8 mouse cellular contexts compared by ENCODE assay signal in the genomic region with DNA sequence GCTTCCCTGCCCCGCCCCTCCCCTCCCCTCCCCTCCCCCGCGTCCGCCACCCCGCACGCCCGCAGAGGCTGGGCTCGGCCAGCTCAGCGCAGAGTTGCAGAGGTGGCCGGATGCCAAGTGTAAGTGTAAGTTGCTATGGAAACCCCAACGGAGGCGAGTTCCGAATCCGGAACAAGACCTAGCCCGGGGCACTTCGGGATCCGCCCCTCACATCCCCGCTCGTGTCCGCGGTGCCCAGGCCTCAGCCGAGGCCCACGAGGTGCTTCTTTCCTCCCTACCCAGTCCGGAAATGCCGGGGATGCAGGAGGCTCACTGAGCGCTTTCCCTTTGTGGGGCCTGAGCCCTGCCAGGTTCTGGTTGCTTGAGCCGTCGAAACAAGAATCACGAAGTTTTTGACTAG. TPM values are rescaled to one million over a fixed set of nuclear protein-coding genes. Genes with fewer than 3 reads are reported as not detected.
A peak's percentile ranks its signal among the peaks of the same experiment; 100 is the strongest.
DNase-seq lines count a peak whose midpoint lies in the region; ATAC-seq and TF ChIP-seq lines count a peak whose summit lies in the region.

No protein-coding gene starts in this region.

- H3K9ac ChIP-seq in forebrain, embryonic 14.5 days (ENCODE audit: low read length) = peak overlapping the region; percentile 46

- peak; percentile 56 for DNase-seq in gastrocnemius, adult 2 months
- no peak for DNase-seq in gastrocnemius, adult 18-20 months (ENCODE audit: low spot score)
- DNase-seq in adrenal gland, postnatal 36 days = peak; percentile 69 to 72
- DNase-seq in forebrain, embryonic 14.5 days (ENCODE audit: low spot score) = peak; percentile 55
- peak; percentile 53 to 66 for DNase-seq in left cerebral cortex, adult 2 months (ENCODE audit: extremely low spot score in 1 of 2, low spot score in 2 of 2)

- H3K4me1 ChIP-seq in forebrain, embryonic 14.5 days (ENCODE audit: control insufficient read depth, insufficient read depth, low read length) = peaks cover 9% of the 10 kb centered on the region
- H3K4me1 ChIP-seq in small intestine, adult 2 months (ENCODE audit: control insufficient read depth, insufficient read depth, insufficient read length, low read length) = no peaks in the 10 kb centered on the region; the same call in 1 of the 2 replicates

- peaks cover 32% of the 10 kb centered on the region for H3K27me3 ChIP-seq in forebrain, embryonic 14.5 days (replicated peaks; ENCODE audit: control insufficient read depth, insufficient read depth, low read length)
- peaks cover 26% of the 10 kb centered on the region for H3K27me3 ChIP-seq in small intestine, adult 2 months (ENCODE audit: control insufficient read depth, insufficient read depth, low read length)

- 1% methylated on average over 25 of the region's 29 CpGs for WGBS in forebrain, embryonic 14.5 days
- 13% methylated on average over 20 of the region's 29 CpGs for WGBS in macrophage (ENCODE audit: missing documents)
- WGBS in small intestine, adult 2 months = 60% methylated on average over 29 of the region's 29 CpGs

- no peak for TF ChIP-seq POLR2A in small intestine, adult 2 months (IDR thresholded peaks at IDR 0.05; ENCODE audit: low read depth, low read length)

- no peaks in the 10 kb centered on the region for H3K9me3 ChIP-seq in forebrain, embryonic 14.5 days (replicated peaks; ENCODE audit: control insufficient read depth, low read length)

- 0 out of 2 replicates have a peak overlapping the region, but pooled peaks have one; percentile 12 for H3K27ac ChIP-seq in gastrocnemius, adult 2 months
- H3K27ac ChIP-seq in forebrain, embryonic 14.5 days (ENCODE audit: low read depth, low read length) = no peak overlapping the region
- no peak overlapping the region for H3K27ac ChIP-seq in left cerebral cortex, adult 2 months
- H3K27ac ChIP-seq in macrophage = no peak overlapping the region
- no peak overlapping the region for H3K27ac ChIP-seq in small intestine, adult 2 months (ENCODE audit: insufficient read depth, low read depth, low read length)

- peaks cover 17% of the 10 kb centered on the region for H3K36me3 ChIP-seq in forebrain, embryonic 14.5 days (ENCODE audit: control insufficient read depth, insufficient read depth, low read length)
- peaks cover 13% of the 10 kb centered on the region for H3K36me3 ChIP-seq in macrophage (ENCODE audit: inconsistent target)
- H3K36me3 ChIP-seq in small intestine, adult 2 months (ENCODE audit: control insufficient read depth, insufficient read depth, low read length) = peaks cover 4% of the 10 kb centered on the region; the same call in 1 of the 2 replicates

- intact Hi-C loops in gastrocnemius, adult 2 months (cut with DNase I) = loop anchor here (5.0 kb wide), 1 partner anchor 316 kb away; the partner anchor contains the start of genes 4930426L09Rik and Pip4k2a
- intact Hi-C loops in left cerebral cortex, adult 2 months (cut with DNase I) = no loop called here

- TF ChIP-seq CTCF in gastrocnemius, adult 2 months (IDR thresholded peaks at IDR 0.05) = no peak
- no peak for TF ChIP-seq CTCF in left cerebral cortex, adult 2 months (IDR thresholded peaks at IDR 0.05)
- no peak for TF ChIP-seq CTCF in small intestine, adult 2 months (IDR thresholded peaks at IDR 0.05; ENCODE audit: extremely low read depth, insufficient read length, insufficient replicate concordance, low read depth, low read length)

- no peak for ATAC-seq in forebrain, embryonic 14.5 days
- peak; percentile 58 to 73 for ATAC-seq in hematopoietic stem cell, adult 5-6 weeks (replicated peaks in 1 of 2; ENCODE audit: insufficient read depth in 1 of 2, low FRiP score in 2 of 2, low TSS enrichment in 1 of 2, low read depth in 1 of 2, poor library complexity in 2 of 2, severe bottlenecking in 2 of 2)

- peak overlapping the region; percentile 64 for H3K4me3 ChIP-seq in gastrocnemius, adult 2 months
- H3K4me3 ChIP-seq in forebrain, embryonic 14.5 days (ENCODE audit: low read depth, low read length) = peak overlapping the region; percentile 31
- peak overlapping the region; percentile 37 for H3K4me3 ChIP-seq in left cerebral cortex, adult 2 months
- H3K4me3 ChIP-seq in macrophage (ENCODE audit: inconsistent target) = peak overlapping the region; percentile 8; the same call in 1 of the 2 replicates
- peak overlapping the region; percentile 30 for H3K4me3 ChIP-seq in small intestine, adult 2 months (ENCODE audit: low read depth, low read length)

- peaks cover 6% of the 10 kb centered on the region; the same call in 1 of the 2 replicates for H3K79me2 ChIP-seq in macrophage (ENCODE audit: inconsistent target)

- H3K4me2 ChIP-seq in forebrain, embryonic 14.5 days (ENCODE audit: low read length) = peak overlapping the region; percentile 57

RNA-seq across cellular contexts. Expression of gene Bmi1, which starts 4.1 kb away (rescaled TPM):
- 10 to 100 TPM; 48.2 to 53.5 TPM for total RNA-seq in gastrocnemius, adult 2 months (2021)
- total RNA-seq in gastrocnemius, adult 18-20 months (2021) = 10 to 100 TPM; 67.2 to 67.6 TPM
- total RNA-seq in adrenal gland, postnatal 36 days (2021) = 10 to 100 TPM; 51.9 to 73.7 TPM
- 45.8 and 48.9 TPM in 2 replicates for polyA plus RNA-seq in forebrain, embryonic 14.5 days (2014; fragmentation: Nextera tagmentation; extraction: Ambion mirVana)
- total RNA-seq in hematopoietic stem cell, adult 5-6 weeks (2017) = 53.8 and 66.8 TPM in 2 replicates
- total RNA-seq in left cerebral cortex, adult 2 months (2021) = 10 to 100 TPM; 39.5 to 40.1 TPM
- 10 to 100 TPM in 22 of 26 experiments, 1 to 10 TPM in 4; 7.8 to 41.5 (median 19.7) TPM for total RNA-seq in macrophage (2018; cell fraction: chromatin; rRNA removed)
- total RNA-seq in macrophage (2018; cell fraction: cytosol; rRNA removed) = 10 to 100 TPM; 23.3 to 46.9 (median 31.6) TPM
- 10 to 100 TPM in 23 of 26 experiments, 1 to 10 TPM in 3; 7.3 to 58.9 (median 25.7) TPM for total RNA-seq in macrophage (2018; cell fraction: nucleus; rRNA removed)
- polyA plus RNA-seq in macrophage (2018) = 25.3 to 32.7 TPM (median 27.5 TPM) in 3 replicates
- polyA plus RNA-seq in small intestine, adult 2 months (2012; rRNA removed) = 2.1 and 3.1 TPM in 2 replicates

RNA-seq across cellular contexts. Expression of gene Commd3, which starts 8.8 kb away (rescaled TPM):
- total RNA-seq in gastrocnemius, adult 2 months (2021) = 100 to 1,000 TPM in 1 of 2 experiments, 10 to 100 TPM in 1; 83.3 to 100 TPM
- total RNA-seq in gastrocnemius, adult 18-20 months (2021) = 10 to 100 TPM; 89.8 to 95.3 TPM
- 100 to 1,000 TPM in 1 of 2 experiments, 10 to 100 TPM in 1; 83.7 to 113 TPM for total RNA-seq in adrenal gland, postnatal 36 days (2021)
- 291 TPM in 2 replicates for polyA plus RNA-seq in forebrain, embryonic 14.5 days (2014; fragmentation: Nextera tagmentation; extraction: Ambion mirVana)
- total RNA-seq in hematopoietic stem cell, adult 5-6 weeks (2017) = 188 and 197 TPM in 2 replicates
- 10 to 100 TPM; 80.5 to 89.2 TPM for total RNA-seq in left cerebral cortex, adult 2 months (2021)
- 100 to 1,000 TPM in 14 of 26 experiments, 10 to 100 TPM in 12; 20.5 to 261 (median 102) TPM for total RNA-seq in macrophage (2018; cell fraction: chromatin; rRNA removed)
- total RNA-seq in macrophage (2018; cell fraction: cytosol; rRNA removed) = 100 to 1,000 TPM in 25 of 26 experiments, 10 to 100 TPM in 1; 95.7 to 156 (median 126) TPM
- 100 to 1,000 TPM in 8 of 26 experiments, 10 to 100 TPM in 18; 26.6 to 208 (median 75.0) TPM for total RNA-seq in macrophage (2018; cell fraction: nucleus; rRNA removed)
- 139 to 148 TPM (median 141 TPM) in 3 replicates for polyA plus RNA-seq in macrophage (2018)
- 12.8 and 19.7 TPM in 2 replicates for polyA plus RNA-seq in small intestine, adult 2 months (2012; rRNA removed)

RNA-seq across cellular contexts. Expression of gene Spag6, which starts 12.9 kb away (rescaled TPM):
- total RNA-seq in gastrocnemius, adult 2 months (2021) = 1 to 10 TPM; 1.2 to 1.5 TPM
- total RNA-seq in gastrocnemius, adult 18-20 months (2021) = 1 to 10 TPM; 1.0 to 1.4 TPM
- total RNA-seq in adrenal gland, postnatal 36 days (2021) = under 1 TPM in 1 of 2 experiments, not detected in 1; 0.33 TPM
- polyA plus RNA-seq in forebrain, embryonic 14.5 days (2014; fragmentation: Nextera tagmentation; extraction: Ambion mirVana) = 0.09 and 0.18 TPM in 2 replicates
- total RNA-seq in hematopoietic stem cell, adult 5-6 weeks (2017) = not detected in 2 replicates
- 1 to 10 TPM; 8.9 TPM for total RNA-seq in left cerebral cortex, adult 2 months (2021)
- 1 to 10 TPM in 6 of 26 experiments, not detected in 20; 1.2 to 2.0 (median 1.8) TPM for total RNA-seq in macrophage (2018; cell fraction: chromatin; rRNA removed)
- total RNA-seq in macrophage (2018; cell fraction: cytosol; rRNA removed) = under 1 TPM in 6 of 26 experiments, not detected in 20; 0.17 to 0.28 (median 0.20) TPM
- 1 to 10 TPM in 5 of 26 experiments, under 1 TPM in 3, not detected in 18; 0.76 to 2.7 (median 1.1) TPM for total RNA-seq in macrophage (2018; cell fraction: nucleus; rRNA removed)
- polyA plus RNA-seq in macrophage (2018) = not detected in 3 replicates
- 0.27 and 0.41 TPM in 2 replicates for polyA plus RNA-seq in small intestine, adult 2 months (2012; rRNA removed)

Comparison
In these comparisons a context has a peak if more than half of its experiments do, and no peak if none do; other contexts are left out.
1. H3K4me3 ChIP-seq: peak in every context shown above with its lines; median percentile 64 in gastrocnemius, adult 2 months; 37 in left cerebral cortex, adult 2 months; 31 in forebrain, embryonic 14.5 days; 30 in small intestine, adult 2 months; 8 in macrophage.